Mouse (Mus musculus) midbrain, embryonic 16.5 days (tissue): ENCODE data around the gene Oard1. TPM values are rescaled to one million over a fixed set of nuclear protein-coding genes. Genes with fewer than 3 reads are reported as not detected.
A peak's percentile ranks its signal among the peaks of the same experiment; 100 is the strongest.

Source experiments
- ATAC-seq: fragments of 200-750 bp; cut with Nextera tagmentation; 2 replicates; pipeline ENCODE4 v1.8.0; 2017; ENCODE audit warnings: moderate TSS enrichment
- H3K27ac ChIP-seq: fragments of 300-500 bp; sonication (generic); 2 replicates; pipeline ENCODE4 v1.5.1; 2014; ENCODE audit warnings: mild to moderate bottlenecking, low read length, mixed read lengths
- H3K27me3 ChIP-seq: fragments of 300-500 bp; sonication (generic); 2 replicates; pipeline ENCODE4 v1.6.1; 2014; ENCODE audit warnings: low read depth, low read length, mixed read lengths; ENCODE audit not compliant: control insufficient read depth, insufficient read depth
- H3K36me3 ChIP-seq: fragments of 300-500 bp; sonication (generic); 2 replicates; pipeline ENCODE4 v1.6.1; 2014; ENCODE audit warnings: mild to moderate bottlenecking, low read length, moderate library complexity, mixed read lengths; ENCODE audit not compliant: control insufficient read depth, insufficient read depth
- H3K4me1 ChIP-seq: fragments of 300-500 bp; sonication (generic); 2 replicates; pipeline ENCODE4 v1.6.1; 2014; ENCODE audit warnings: mild to moderate bottlenecking, low read length, mixed read lengths; ENCODE audit not compliant: control insufficient read depth, insufficient read depth
- H3K4me2 ChIP-seq: fragments of 300-500 bp; sonication (generic); 2 replicates; pipeline ENCODE4 v1.6.1; 2014; ENCODE audit warnings: mild to moderate bottlenecking, low read length, mixed read lengths
- H3K4me3 ChIP-seq: fragments of 300-500 bp; sonication (generic); 2 replicates; pipeline ENCODE4 v1.5.1; 2014; ENCODE audit warnings: low read depth, mild to moderate bottlenecking, low read length, moderate library complexity, mixed read lengths
- H3K9ac ChIP-seq: fragments of 300-500 bp; sonication (generic); 2 replicates; pipeline ENCODE4 v1.6.1; 2014; ENCODE audit warnings: low read depth, low read length, mixed read lengths
- H3K9me3 ChIP-seq: fragments of 300-500 bp; sonication (generic); replicated peaks from 2 replicates; pipeline ENCODE4 v1.6.1; 2014; ENCODE audit warnings: mild to moderate bottlenecking, low read length, mixed read lengths; ENCODE audit not compliant: control insufficient read depth, poor library complexity, severe bottlenecking
- WGBS: fragments of 180-500 bp; shearing (Covaris S2); extraction: QIAGEN DNeasy Blood & Tissue Kit; methylation state at CpG from one replicate; pipeline ENCODE4 v1.1.7; 2014; 5-methylcytosine and 5-hydroxymethylcytosine counted together
- polyA plus RNA-seq: library from polyadenylated mRNA; unstranded; fragments of >200 nt; fragmentation: Nextera tagmentation; extraction: Ambion mirVana; gene quantifications from 2 replicates; pipeline ENCODE4 v1.2.1, GENCODE M21; 2015

Gene Oard1
- polyA plus RNA-seq, 1 experiment from 2014 or later = 32.7 TPM

DNA sequence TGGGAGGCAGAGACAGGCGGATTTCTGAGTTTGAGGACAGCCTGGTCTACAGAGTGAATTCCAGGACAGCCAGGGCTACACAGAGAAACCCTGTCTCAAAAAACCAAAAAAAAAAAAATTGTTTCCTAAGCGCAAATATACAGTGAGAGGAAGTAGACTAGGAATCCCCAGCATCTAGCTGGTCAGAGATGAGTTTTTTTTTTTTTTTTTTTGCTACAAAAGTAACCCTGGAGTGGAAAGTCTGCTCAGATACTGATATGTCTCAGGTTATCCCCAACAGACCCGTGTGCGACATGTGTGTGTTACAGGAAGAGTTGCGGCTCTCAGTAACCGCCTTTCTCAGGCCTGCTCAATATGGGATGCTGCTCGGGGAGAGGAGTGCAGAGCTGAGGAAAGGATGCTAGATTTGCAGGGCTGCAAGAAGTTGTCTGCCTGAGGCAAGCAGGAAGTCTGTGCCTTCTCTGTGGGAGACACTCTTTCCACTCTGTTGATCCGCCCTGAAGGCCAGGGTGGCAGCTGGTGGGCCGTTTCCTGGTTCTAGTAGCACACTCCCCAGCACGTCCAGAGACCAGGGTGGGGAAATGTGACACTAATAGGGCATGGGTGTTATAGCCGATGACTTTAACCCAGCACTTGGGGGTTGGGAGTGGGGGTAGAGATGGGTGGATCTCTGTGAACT lies 18.2 kb downstream of the Oard1 start:
- Histone ChIP-seq H3K9ac (no peak overlapping the region), H3K27me3 (no peaks in the 10 kb centered on the region), H3K36me3 (no peaks in the 10 kb centered on the region), H3K9me3 (no peaks in the 10 kb centered on the region), H3K27ac (no peak overlapping the region), H3K4me1 (no peaks in the 10 kb centered on the region), H3K4me3 (no peak overlapping the region), H3K4me2 (no peak overlapping the region)
- ATAC-seq = no peak
- WGBS = 72% methylated on average over 11 of the region's 11 CpGs

DNA sequence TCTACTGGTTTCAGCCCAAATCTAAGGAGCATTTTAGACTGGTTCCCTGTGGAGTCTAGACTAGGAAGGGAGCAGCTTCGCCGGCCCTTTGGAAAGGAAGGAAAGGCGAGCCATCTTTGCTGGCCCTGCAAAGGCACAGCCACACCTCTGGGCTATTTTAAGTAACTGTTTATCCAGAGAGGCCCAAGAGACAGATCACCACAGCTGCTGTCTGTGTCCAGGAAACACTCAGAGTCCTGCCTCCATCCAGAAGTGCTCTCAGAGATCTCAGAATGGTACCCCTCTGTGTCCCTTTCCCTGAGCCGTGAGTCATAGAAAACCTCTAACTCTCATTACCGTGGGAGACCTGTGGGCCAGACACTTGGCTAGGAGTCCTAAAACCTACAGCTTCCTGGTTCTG lies 20.6 kb downstream of the Oard1 start:
- WGBS = 74% methylated on average over 5 of the region's 5 CpGs
- no peak overlapping the region for H3K27ac ChIP-seq
- H3K9ac ChIP-seq = no peak overlapping the region
- ATAC-seq = no peak
- no peak overlapping the region for H3K4me2 ChIP-seq
- H3K36me3 ChIP-seq = no peaks in the 10 kb centered on the region
- H3K9me3 ChIP-seq = no peaks in the 10 kb centered on the region
- no peaks in the 10 kb centered on the region for H3K27me3 ChIP-seq
- no peak overlapping the region for H3K4me3 ChIP-seq
- H3K4me1 ChIP-seq = no peaks in the 10 kb centered on the region

DNA sequence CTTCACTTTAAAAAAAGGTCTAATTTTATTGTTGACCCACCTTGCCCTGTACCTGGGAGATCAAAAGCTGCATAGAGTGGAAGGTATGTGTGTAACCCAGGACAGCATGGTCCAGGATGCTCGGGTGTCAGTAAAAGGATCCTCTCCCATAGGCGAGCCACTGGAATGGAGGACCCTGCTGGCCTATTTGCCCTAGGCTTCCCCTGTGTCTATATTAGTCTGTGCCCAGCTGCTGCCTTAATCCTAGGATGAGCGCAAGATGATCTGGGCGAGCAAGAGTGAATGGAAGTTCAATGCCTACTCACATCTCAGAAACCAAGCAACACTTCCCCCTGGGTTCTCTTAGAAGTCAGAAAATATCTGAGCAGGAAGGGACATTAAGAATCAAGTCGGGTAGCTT lies 21.2 kb downstream of the Oard1 start:
- Histone ChIP-seq H3K4me1 (no peaks in the 10 kb centered on the region), H3K27me3 (no peaks in the 10 kb centered on the region), H3K4me3 (no peak overlapping the region), H3K36me3 (no peaks in the 10 kb centered on the region), H3K9ac (no peak overlapping the region), H3K27ac (no peak overlapping the region), H3K4me2 (no peak overlapping the region), H3K9me3 (no peaks in the 10 kb centered on the region)
- no peak for ATAC-seq
- WGBS = 68% methylated on average over 5 of the region's 5 CpGs

DNA sequence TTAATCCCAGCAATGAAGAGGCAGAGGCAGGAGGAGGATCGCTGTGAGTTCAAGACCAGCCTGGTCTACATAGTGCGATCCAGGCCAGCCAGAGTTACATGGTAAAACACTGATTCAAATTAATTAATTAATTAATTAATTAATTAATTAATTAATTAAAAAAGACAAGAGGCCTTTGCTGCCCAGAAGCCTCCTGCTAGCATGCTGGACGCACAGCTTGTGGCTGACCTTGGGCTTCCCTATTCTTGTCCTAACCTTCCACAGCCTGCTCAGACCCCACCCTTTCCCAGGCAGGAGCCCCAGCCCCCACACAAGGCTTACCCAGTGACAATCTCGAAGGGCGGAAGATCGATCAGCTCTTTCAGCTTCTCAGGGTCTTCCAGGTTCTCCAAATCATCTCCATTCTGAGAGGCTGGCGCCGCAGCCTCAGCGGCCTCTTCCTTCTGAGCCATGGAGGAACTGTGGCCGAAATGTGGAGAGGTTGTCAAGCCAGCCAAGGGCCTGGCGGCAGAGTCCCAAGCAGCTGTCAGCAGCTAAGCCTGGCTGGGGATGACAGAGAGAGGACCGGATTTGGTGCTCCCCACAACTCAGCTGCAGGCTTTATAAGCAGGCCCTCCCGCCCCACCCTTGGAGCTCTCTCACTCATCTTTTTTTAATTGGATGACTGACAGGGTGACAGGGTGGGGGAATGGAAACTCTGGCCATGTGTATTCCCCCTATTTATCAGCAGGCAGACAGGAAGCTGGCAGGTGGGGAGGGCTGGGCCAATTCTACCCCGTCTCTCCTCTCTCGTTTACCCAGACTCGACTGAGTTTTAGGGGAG lies 22.6 kb downstream of the Oard1 start, which contains the start of gene Apobec2:
Gene Apobec2, minus strand, starts transcription at position 773 of the 823 bp plus-strand sequence.
- Histone ChIP-seq H3K36me3 (no peaks in the 10 kb centered on the region), H3K4me3 (no peak within 1 kb of the TSS), H3K27ac (no peak within 1 kb of the TSS), H3K4me2 (no peak within 1 kb of the TSS), H3K9me3 (no peaks in the 10 kb centered on the region), H3K27me3 (no peaks in the 10 kb centered on the region), H3K4me1 (no peaks in the 10 kb centered on the region), H3K9ac (no peak within 1 kb of the TSS)
- peak; percentile 30; the same call in 1 of the 2 replicates for ATAC-seq
- WGBS = 68% methylated on average over 16 of the region's 16 CpGs

DNA sequence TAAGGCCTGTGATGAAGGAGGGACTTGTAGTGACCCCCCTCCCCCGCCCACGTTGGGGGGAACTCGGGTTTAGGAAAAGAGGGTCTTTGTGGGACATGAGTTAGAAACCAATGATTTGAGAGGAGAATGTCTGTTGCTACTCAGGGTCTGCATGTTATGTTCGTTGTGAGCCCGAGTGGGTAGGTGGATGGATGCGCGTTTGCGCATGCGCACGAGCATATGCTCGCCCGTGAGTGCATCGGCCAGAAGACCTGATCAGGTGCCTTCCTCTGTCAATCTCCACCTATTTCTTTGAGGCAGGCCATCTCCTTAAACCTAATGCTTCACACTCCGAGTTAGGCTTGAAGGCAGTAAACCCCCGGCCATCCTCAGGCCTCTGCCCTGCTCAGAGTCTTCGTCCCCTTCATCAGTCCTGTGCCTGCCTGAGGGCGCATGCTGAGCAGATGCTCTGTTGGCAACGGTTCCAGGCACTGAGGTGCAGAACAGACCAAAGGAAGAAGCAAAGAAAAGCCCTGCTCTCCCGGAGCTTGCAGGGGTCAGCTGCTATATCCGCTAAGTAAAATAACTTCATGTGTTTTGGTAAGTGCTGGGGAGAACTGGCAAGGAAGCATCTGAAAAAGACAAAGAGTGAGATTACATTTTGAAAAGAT lies 23.3 kb downstream of the Oard1 start:
- Histone ChIP-seq H3K4me3 (no peak overlapping the region), H3K27ac (no peak overlapping the region), H3K9ac (no peak overlapping the region), H3K4me1 (no peaks in the 10 kb centered on the region), H3K27me3 (no peaks in the 10 kb centered on the region), H3K9me3 (no peaks in the 10 kb centered on the region), H3K36me3 (no peaks in the 10 kb centered on the region), H3K4me2 (no peak overlapping the region)
- 80% methylated on average over 20 of the region's 20 CpGs for WGBS
- no peak for ATAC-seq

DNA sequence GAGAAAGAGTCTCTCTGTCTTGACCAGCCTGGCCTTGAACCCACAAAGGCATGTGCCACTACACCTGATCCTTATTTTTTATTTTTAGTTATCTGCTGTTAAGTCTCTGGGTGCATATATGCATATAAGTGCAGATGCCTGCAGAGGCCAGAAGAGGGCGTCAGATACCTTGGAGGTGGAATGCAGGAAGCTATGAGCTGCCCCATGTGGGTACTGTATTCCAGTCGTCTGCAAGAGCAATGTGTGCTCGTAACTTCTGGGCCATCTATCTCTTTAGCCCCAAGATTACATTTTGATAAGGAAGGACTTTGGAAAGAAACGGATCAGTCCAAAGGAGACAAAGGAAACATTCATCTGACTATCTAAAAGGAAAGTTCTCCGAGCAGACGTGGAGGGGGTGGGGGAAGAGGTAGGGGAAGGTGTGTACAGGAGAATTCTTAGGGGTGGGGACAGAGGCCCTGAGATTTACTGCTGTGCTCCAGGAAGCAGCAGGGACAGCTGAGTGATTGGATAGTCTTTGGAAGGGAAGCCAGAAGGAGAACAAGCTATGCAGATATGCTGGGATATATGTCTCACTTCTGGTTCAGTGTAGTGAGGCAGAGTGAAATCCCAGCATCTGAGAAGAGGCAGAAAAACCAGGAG lies 24.0 kb downstream of the Oard1 start:
- H3K4me1 ChIP-seq = no peaks in the 10 kb centered on the region
- WGBS = 78% methylated on average over 6 of the region's 6 CpGs
- no peak overlapping the region for H3K9ac ChIP-seq
- no peaks in the 10 kb centered on the region for H3K27me3 ChIP-seq
- no peak overlapping the region for H3K4me2 ChIP-seq
- no peak for ATAC-seq
- H3K36me3 ChIP-seq = no peaks in the 10 kb centered on the region
- H3K9me3 ChIP-seq = no peaks in the 10 kb centered on the region
- no peak overlapping the region for H3K27ac ChIP-seq
- no peak overlapping the region for H3K4me3 ChIP-seq

DNA sequence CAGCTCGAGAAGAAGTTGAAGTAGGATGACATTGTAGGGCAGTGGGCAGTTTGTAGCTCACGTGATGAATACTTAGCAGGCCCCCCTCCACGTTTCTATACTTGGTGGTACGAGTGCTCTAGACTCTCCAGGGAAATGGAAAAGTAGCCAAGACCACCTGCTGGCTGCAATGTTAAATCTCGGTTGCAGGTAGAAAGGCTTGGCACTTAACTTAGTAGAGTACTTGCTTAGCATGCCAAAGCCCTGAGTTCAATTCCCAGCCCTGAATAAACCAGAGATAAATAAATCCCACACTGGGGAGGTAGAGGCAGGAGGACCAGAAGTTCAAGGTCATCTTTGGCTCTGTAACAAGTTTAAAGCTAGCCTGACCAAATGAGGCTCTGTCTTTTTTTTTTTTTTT lies 24.7 kb downstream of the Oard1 start:
- WGBS = 79% methylated on average over 5 of the region's 5 CpGs
- H3K4me2 ChIP-seq = no peak overlapping the region
- ATAC-seq = no peak
- H3K4me3 ChIP-seq = no peak overlapping the region
- H3K4me1 ChIP-seq = no peaks in the 10 kb centered on the region
- no peak overlapping the region for H3K27ac ChIP-seq
- no peaks in the 10 kb centered on the region for H3K27me3 ChIP-seq
- H3K36me3 ChIP-seq = no peaks in the 10 kb centered on the region
- H3K9me3 ChIP-seq = no peaks in the 10 kb centered on the region
- no peak overlapping the region for H3K9ac ChIP-seq

DNA sequence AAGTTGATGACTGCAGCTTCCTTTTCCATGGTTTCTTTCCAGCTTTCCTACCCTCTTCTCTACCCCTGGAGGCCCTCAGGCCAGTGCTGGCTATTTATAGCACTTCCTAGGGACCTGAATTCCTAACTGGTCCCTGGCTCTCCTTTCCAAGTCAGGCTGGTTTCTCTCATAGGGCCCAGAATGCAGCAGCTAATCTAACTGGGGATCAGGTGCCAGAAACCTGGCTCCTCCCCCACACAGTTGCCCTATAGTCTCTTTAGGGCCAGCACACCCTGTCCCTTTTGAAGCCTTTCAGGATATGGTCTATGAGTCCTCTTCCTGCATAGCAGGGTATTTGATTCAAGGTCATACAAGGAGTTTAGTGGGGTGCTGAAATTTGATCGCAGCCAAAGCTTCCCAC lies 26.7 kb downstream of the Oard1 start:
- Histone ChIP-seq H3K36me3 (no peaks in the 10 kb centered on the region), H3K27ac (no peak overlapping the region), H3K9ac (no peak overlapping the region), H3K9me3 (no peaks in the 10 kb centered on the region), H3K4me2 (no peak overlapping the region), H3K27me3 (no peaks in the 10 kb centered on the region), H3K4me1 (no peaks in the 10 kb centered on the region), H3K4me3 (no peak overlapping the region)
- no peak for ATAC-seq
- WGBS = 85% methylated on average over 1 of the region's 1 CpGs
